Mouse (Mus musculus) megakaryocyte, adult 5-6 weeks (primary cell): ENCODE measurements around the gene C1ql2. TPM values are rescaled to one million over a fixed set of nuclear protein-coding genes. Genes with fewer than 3 reads are reported as not detected.

Experiments used
- ATAC-seq: 2 replicates; pipeline ENCODE4 v1.8.0; 2016; ENCODE audit warnings: mild to moderate bottlenecking, inconsistent platforms; ENCODE audit not compliant: poor library complexity, severe bottlenecking
- total RNA-seq, 2 experiments: library from RNA; stranded (forward) in 1 of 2; stranded (reverse) in 1 of 2; fragments of 153-499, 151-499 nt in 1 of 2; fragments of 221-1000, 200-1000 nt in 1 of 2; gene quantifications; 2 replicates each; pipeline versions ENCODE4 v1.2.3 to v1.2.4; 2015 to 2017

The C1ql2 gene
- total RNA-seq, 2 experiments from 2014 or later = not detected

DNA sequence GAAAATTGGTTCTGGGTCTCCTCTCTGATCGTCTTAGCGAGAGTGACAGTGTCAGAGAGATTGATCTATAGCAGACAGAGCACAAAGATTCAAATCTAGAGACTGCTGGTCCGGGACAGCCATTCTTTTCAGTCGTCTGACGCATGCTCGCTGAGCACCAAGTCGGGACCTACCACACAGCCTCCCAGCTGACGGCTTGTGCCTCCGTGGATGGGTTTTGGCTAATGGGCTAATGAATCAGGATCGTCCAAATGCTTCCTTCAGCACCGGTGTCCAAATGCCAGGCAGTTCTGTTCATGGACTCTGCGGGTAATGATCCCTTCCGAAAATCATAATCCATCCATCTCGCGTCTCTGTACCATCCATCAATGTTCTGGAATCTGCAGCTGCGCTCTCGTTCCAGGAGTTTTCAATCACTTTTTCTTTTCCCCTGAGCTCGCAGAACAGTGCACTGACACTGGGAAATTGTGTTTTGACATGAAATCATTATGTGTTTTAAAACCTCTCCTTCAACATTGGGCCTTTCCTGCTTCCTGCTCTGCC, 44.7 kb downstream of the C1ql2 start:
- no peak for ATAC-seq

DNA sequence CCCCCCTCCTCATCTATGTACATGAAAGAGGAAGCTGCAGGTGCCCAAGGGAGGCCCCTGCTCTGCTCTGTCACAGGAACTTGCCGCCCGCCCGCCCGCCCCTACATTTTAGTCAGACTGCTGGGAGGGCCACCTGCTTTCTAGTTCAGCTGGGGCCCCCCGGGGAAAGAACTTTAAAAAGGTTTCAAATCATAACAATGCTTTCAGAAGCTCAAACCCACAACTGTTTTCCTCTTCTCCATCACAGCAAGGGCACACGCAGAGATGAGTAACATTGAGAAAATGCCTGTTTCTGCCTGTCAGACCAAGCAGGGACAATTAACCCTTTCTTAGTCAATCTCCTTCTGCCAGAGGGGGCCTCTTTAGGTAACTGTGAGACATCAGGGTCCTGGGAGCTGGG, 49.4 kb downstream of the C1ql2 start:
- ATAC-seq = no peak

DNA sequence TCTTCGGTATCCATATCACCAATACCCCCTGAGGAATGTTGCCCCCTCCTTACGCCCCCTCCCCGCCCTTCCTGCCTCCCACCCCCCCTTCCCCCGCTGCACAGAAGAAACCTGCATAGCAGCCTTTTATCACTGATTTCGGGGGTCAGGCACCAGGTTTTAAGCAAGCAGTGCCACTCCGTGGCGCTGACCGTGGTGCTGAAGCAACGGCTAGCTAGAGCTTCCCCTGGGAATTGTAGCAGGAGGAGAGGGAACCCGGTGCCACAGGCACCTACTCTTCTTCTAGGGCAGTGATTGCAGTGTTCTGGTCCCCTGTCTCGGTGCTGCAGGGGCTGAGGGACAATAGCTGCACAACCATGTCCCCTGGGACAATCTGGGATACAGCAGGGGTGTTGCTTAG, 50.0 kb downstream of the C1ql2 start:
- no peak for ATAC-seq

Other genes starting within 250 kb of the C1ql2 start
- 379 and 411 TPM in 2 replicates for gene Dbi, start 219.5 kb upstream of the C1ql2 start, total RNA-seq (2015)
- 330 and 438 TPM in 2 replicates for gene Dbi, start 219.5 kb upstream of the C1ql2 start, total RNA-seq (2017)
- 6.0 and 11.7 TPM in 2 replicates for gene 3110009E18Rik, start 219.4 kb upstream of the C1ql2 start, total RNA-seq (2015)
- gene 3110009E18Rik, start 219.4 kb upstream of the C1ql2 start, total RNA-seq (2017) = 8.3 and 10.8 TPM in 2 replicates
- gene Steap3, start 67.9 kb upstream of the C1ql2 start, total RNA-seq (2015) = 16.8 and 17.5 TPM in 2 replicates
- 4.8 and 6.9 TPM in 2 replicates for gene Steap3, start 67.9 kb upstream of the C1ql2 start, total RNA-seq (2017)
- gene Marco, start 164.4 kb downstream of the C1ql2 start, total RNA-seq (2015) = not detected in 2 replicates
- gene Marco, start 164.4 kb downstream of the C1ql2 start, total RNA-seq (2017) = not detected in 2 replicates